Comparison of ENCODE assay signal across 9 mouse cellular contexts in genomic region chr12:4679971-4680370, GRCm38 (mm10). TPM values are rescaled to one million over a fixed set of nuclear protein-coding genes. Genes with fewer than 3 reads are reported as not detected.
DNase-seq lines count a peak whose midpoint lies in the region; ATAC-seq and TF ChIP-seq lines count a peak whose summit lies in the region.
"Had no signal": no experiment of that assay in that cellular context is flagged by ENCODE, and none has a peak within 500 bp of the region (broad histone marks: within the 10 kb centered on the region; RNA-seq: fewer than 3 reads in every experiment).

No protein-coding gene starts in this region.

- H3K9ac ChIP-seq in intestine, embryonic 16.5 days (ENCODE audit: low read depth, low read length), result no peak overlapping the region
- H3K9ac ChIP-seq in intestine, postnatal 0 days (ENCODE audit: low read depth, low read length), result no peak overlapping the region
- H3K9ac ChIP-seq in midbrain, postnatal 0 days (replicated peaks; ENCODE audit: low read length, poor library complexity, severe bottlenecking), result no peak overlapping the region

- 65% methylated on average over 4 of the region's 4 CpGs for WGBS in intestine, embryonic 16.5 days
- WGBS in intestine, postnatal 0 days, result 73% methylated on average over 4 of the region's 4 CpGs
- WGBS in midbrain, postnatal 0 days, result 75% methylated on average over 4 of the region's 4 CpGs

- no peak for TF ChIP-seq CTCF in intestine, postnatal 0 days (IDR thresholded peaks at IDR 0.05; ENCODE audit: low read depth)
- no peak for TF ChIP-seq CTCF in midbrain, postnatal 0 days (IDR thresholded peaks at IDR 0.05)

- no peaks in the 10 kb centered on the region for H3K9me3 ChIP-seq in intestine, embryonic 16.5 days (ENCODE audit: control insufficient read depth, low read length)
- no peaks in the 10 kb centered on the region for H3K9me3 ChIP-seq in intestine, postnatal 0 days (ENCODE audit: control insufficient read depth)
- no peaks in the 10 kb centered on the region for H3K9me3 ChIP-seq in midbrain, postnatal 0 days (ENCODE audit: low read length)

- no peaks in the 10 kb centered on the region for H3K4me1 ChIP-seq in intestine, embryonic 16.5 days (ENCODE audit: control insufficient read depth, insufficient read depth, low read length)
- no peaks in the 10 kb centered on the region for H3K4me1 ChIP-seq in intestine, postnatal 0 days (replicated peaks; ENCODE audit: control insufficient read depth, insufficient read depth, low read length)
- no peaks in the 10 kb centered on the region for H3K4me1 ChIP-seq in midbrain, postnatal 0 days (ENCODE audit: insufficient read depth, low read length)

- peak; percentile 83 for DNase-seq in layer of hippocampus, adult 9-11 months
- DNase-seq in midbrain, postnatal 0 days (ENCODE audit: low spot score), result no peak
- no peak for DNase-seq in kidney, adult 8-10 months
- no peak for DNase-seq in cerebellum, adult 8-10 months

- H3K36me3 ChIP-seq in intestine, embryonic 16.5 days (ENCODE audit: control insufficient read depth, insufficient read depth, low read length), result 0 out of 2 replicates have a peak, but pooled peaks cover 4% of the 10 kb centered on the region
- peaks cover 42% of the 10 kb centered on the region for H3K36me3 ChIP-seq in intestine, postnatal 0 days (ENCODE audit: control insufficient read depth, insufficient read depth)
- H3K36me3 ChIP-seq in midbrain, postnatal 0 days (ENCODE audit: insufficient read depth, low read length), result peaks cover 20% of the 10 kb centered on the region

- H3K27me3 ChIP-seq in intestine, embryonic 16.5 days (replicated peaks; ENCODE audit: control insufficient read depth, insufficient read depth, low read length), result no peaks in the 10 kb centered on the region
- no peaks in the 10 kb centered on the region for H3K27me3 ChIP-seq in intestine, postnatal 0 days (replicated peaks; ENCODE audit: control insufficient read depth, insufficient read depth, low read length)
- no peaks in the 10 kb centered on the region for H3K27me3 ChIP-seq in midbrain, postnatal 0 days (ENCODE audit: insufficient read depth, low read length)

- H3K4me2 ChIP-seq in intestine, embryonic 16.5 days (ENCODE audit: low read depth, low read length), result no peak overlapping the region
- H3K4me2 ChIP-seq in intestine, postnatal 0 days (replicated peaks; ENCODE audit: low read depth), result no peak overlapping the region
- no peak overlapping the region for H3K4me2 ChIP-seq in midbrain, postnatal 0 days (ENCODE audit: low read depth, low read length, poor library complexity, severe bottlenecking)

- ATAC-seq in intestine, embryonic 16.5 days, result peak; percentile 56
- ATAC-seq in intestine, postnatal 0 days, result no peak
- ATAC-seq in common myeloid progenitor, adult 5-6 weeks (replicated peaks; ENCODE audit: low read depth, poor library complexity, severe bottlenecking), result peak; percentile 99
- ATAC-seq in megakaryocyte progenitor cell, adult 5-6 weeks (replicated peaks; ENCODE audit: poor library complexity), result peak; percentile 99
- no peak for ATAC-seq in midbrain, postnatal 0 days (ENCODE audit: low FRiP score)

- H3K27ac ChIP-seq in intestine, embryonic 16.5 days (ENCODE audit: low read length), result no peak overlapping the region
- H3K27ac ChIP-seq in intestine, postnatal 0 days (ENCODE audit: low read depth, low read length), result no peak overlapping the region
- no peak overlapping the region for H3K27ac ChIP-seq in midbrain, postnatal 0 days (ENCODE audit: low read depth, low read length)

- H3K4me3 ChIP-seq in intestine, embryonic 16.5 days (ENCODE audit: low read length), result no peak overlapping the region
- no peak overlapping the region for H3K4me3 ChIP-seq in intestine, postnatal 0 days (ENCODE audit: low read depth, low read length)
- no peak overlapping the region for H3K4me3 ChIP-seq in midbrain, postnatal 0 days (ENCODE audit: low read depth, low read length)

RNA-seq across cellular contexts. Expression of gene Fam228a, which starts 58.3 kb away (rescaled TPM):
- polyA plus RNA-seq in intestine, embryonic 16.5 days (2015; fragmentation: Nextera tagmentation; extraction: Ambion mirVana), result 0.05 and 0.34 TPM in 2 replicates
- 0.07 TPM in 1 of 2 replicates, not detected in the other for polyA plus RNA-seq in intestine, postnatal 0 days (2015; fragmentation: Nextera tagmentation; extraction: Ambion mirVana)
- 0.59 and 0.63 TPM in 2 replicates for total RNA-seq in common myeloid progenitor, adult 5-6 weeks (2017)
- total RNA-seq in megakaryocyte progenitor cell, adult 5-6 weeks (2015), result 0.05 and 0.30 TPM in 2 replicates
- total RNA-seq in megakaryocyte progenitor cell, adult 5-6 weeks (2017), result 1.2 TPM in 1 of 2 replicates, not detected in the other
- 0.99 and 1.9 TPM in 2 replicates for total RNA-seq in midbrain, postnatal 0 days (2014; rRNA removed)
- 0.26 and 0.58 TPM in 2 replicates for polyA plus RNA-seq in midbrain, postnatal 0 days (2015; fragmentation: Nextera tagmentation; extraction: Ambion mirVana)
- total RNA-seq: monocyte, adult 5-6 weeks had no signal

Comparison
In these comparisons a context has a peak if more than half of its experiments do, and no peak if none do; other contexts are left out.
1. ATAC-seq: peak in intestine, embryonic 16.5 days (single experiment), common myeloid progenitor, adult 5-6 weeks (single experiment) and megakaryocyte progenitor cell, adult 5-6 weeks (single experiment); none in intestine, postnatal 0 days (single experiment) and midbrain, postnatal 0 days (single experiment).